Mouse (Mus musculus): ENCODE measurements around the gene Arid1b. TPM values are rescaled to one million over a fixed set of nuclear protein-coding genes. Genes with fewer than 3 reads are reported as not detected.

Arid1b gene
- polyA plus RNA-seq (2017; shearing (Covaris generic)): 8.9 TPM

GRCm38 (mm10) chr17:4993840-4994503 is at the start of gene Arid1b:
Gene Arid1b, plus strand, starts transcription at chr17:4994332.

